ENCODE assay signal across 15 mouse cellular contexts in the genomic region with DNA sequence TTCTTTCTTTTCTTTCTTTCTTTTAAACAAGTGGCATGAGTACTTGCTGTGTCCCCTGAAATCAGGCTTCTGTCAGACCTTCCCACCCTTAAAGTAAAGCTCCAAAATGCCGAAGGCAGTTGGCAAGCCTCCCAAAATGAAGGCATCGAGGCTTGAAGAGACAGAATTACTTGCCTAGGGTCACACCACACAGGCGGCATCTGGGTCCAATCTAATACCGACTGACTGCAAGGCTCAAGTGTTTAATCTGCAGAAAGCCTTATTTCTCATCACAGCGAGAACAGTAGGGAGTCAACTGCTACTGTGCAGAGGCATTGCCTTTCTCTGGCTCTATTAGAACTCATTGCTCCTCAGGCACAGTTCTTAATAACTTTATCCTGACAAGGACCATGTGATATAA. TPM values are rescaled to one million over a fixed set of nuclear protein-coding genes. Genes with fewer than 3 reads are reported as not detected.
DNase-seq lines count a peak whose midpoint lies in the region; ATAC-seq lines count a peak whose summit lies in the region.
"Had no signal": no experiment of that assay in that cellular context is flagged by ENCODE, and none has a peak within 500 bp of the region (broad histone marks: within the 10 kb centered on the region; RNA-seq: fewer than 3 reads in every experiment).

No protein-coding gene starts in this region.

- no peaks in the 10 kb centered on the region for H3K9me3 ChIP-seq in midbrain, embryonic 13.5 days
- no peaks in the 10 kb centered on the region for H3K9me3 ChIP-seq in midbrain, embryonic 15.5 days
- no peaks in the 10 kb centered on the region for H3K9me3 ChIP-seq in forebrain, embryonic 16.5 days (ENCODE audit: control insufficient read depth, low read length)
- H3K9me3 ChIP-seq in neural tube, embryonic 15.5 days (replicated peaks): no peaks in the 10 kb centered on the region
- H3K9me3 ChIP-seq: intestine, embryonic 15.5 days; liver, embryonic 12.5 days had no signal

- peak; percentile 59; the same call in 1 of the 2 replicates for ATAC-seq in midbrain, embryonic 13.5 days
- no peak; the same call in 1 of the 2 replicates for ATAC-seq in midbrain, embryonic 15.5 days (replicated peaks)
- ATAC-seq in forebrain, embryonic 16.5 days: peak; percentile 63; the same call in 1 of the 2 replicates
- peak; percentile 61 for ATAC-seq in neural tube, embryonic 15.5 days (ENCODE audit: low FRiP score)
- ATAC-seq: liver, embryonic 12.5 days had no signal

- H3K27me3 ChIP-seq in midbrain, embryonic 13.5 days: no peaks in the 10 kb centered on the region
- H3K27me3 ChIP-seq in midbrain, embryonic 15.5 days (replicated peaks): no peaks in the 10 kb centered on the region
- H3K27me3 ChIP-seq in forebrain, embryonic 16.5 days (replicated peaks; ENCODE audit: control insufficient read depth, insufficient read depth, low read length): no peaks in the 10 kb centered on the region
- no peaks in the 10 kb centered on the region for H3K27me3 ChIP-seq in neural tube, embryonic 15.5 days (replicated peaks)
- H3K27me3 ChIP-seq: intestine, embryonic 15.5 days; liver, embryonic 12.5 days had no signal

- H3K4me2 ChIP-seq in midbrain, embryonic 13.5 days (replicated peaks): no peak overlapping the region
- no peak overlapping the region for H3K4me2 ChIP-seq in midbrain, embryonic 15.5 days
- no peak overlapping the region for H3K4me2 ChIP-seq in forebrain, embryonic 16.5 days (ENCODE audit: low read length)
- H3K4me2 ChIP-seq in neural tube, embryonic 15.5 days: no peak overlapping the region
- H3K4me2 ChIP-seq: intestine, embryonic 15.5 days; liver, embryonic 12.5 days had no signal

- 49% methylated on average over 5 of the region's 5 CpGs for WGBS in midbrain, embryonic 13.5 days
- WGBS in midbrain, embryonic 15.5 days: 44% methylated on average over 5 of the region's 5 CpGs
- 21% methylated on average over 5 of the region's 5 CpGs for WGBS in forebrain, embryonic 16.5 days
- 46% methylated on average over 5 of the region's 5 CpGs for WGBS in neural tube, embryonic 15.5 days

- no peaks in the 10 kb centered on the region for H3K4me1 ChIP-seq in midbrain, embryonic 13.5 days (replicated peaks)
- H3K4me1 ChIP-seq in midbrain, embryonic 15.5 days: peaks cover 6% of the 10 kb centered on the region; the same call in 1 of the 2 replicates
- 0 out of 2 replicates have a peak, but pooled peaks cover 2% of the 10 kb centered on the region for H3K4me1 ChIP-seq in forebrain, embryonic 16.5 days (replicated peaks; ENCODE audit: control insufficient read depth, insufficient read depth, low read length)
- no peaks in the 10 kb centered on the region for H3K4me1 ChIP-seq in neural tube, embryonic 15.5 days
- H3K4me1 ChIP-seq: intestine, embryonic 15.5 days; liver, embryonic 12.5 days had no signal

- no peak overlapping the region for H3K4me3 ChIP-seq in midbrain, embryonic 13.5 days (replicated peaks)
- no peak overlapping the region for H3K4me3 ChIP-seq in midbrain, embryonic 15.5 days
- no peak overlapping the region for H3K4me3 ChIP-seq in forebrain, embryonic 16.5 days (replicated peaks; ENCODE audit: low read length)
- no peak overlapping the region for H3K4me3 ChIP-seq in neural tube, embryonic 15.5 days (replicated peaks)
- H3K4me3 ChIP-seq: intestine, embryonic 15.5 days; liver, embryonic 12.5 days had no signal

- no peak overlapping the region for H3K9ac ChIP-seq in midbrain, embryonic 13.5 days (replicated peaks)
- no peak overlapping the region for H3K9ac ChIP-seq in midbrain, embryonic 15.5 days
- H3K9ac ChIP-seq in forebrain, embryonic 16.5 days (replicated peaks; ENCODE audit: low read depth, low read length): no peak overlapping the region
- H3K9ac ChIP-seq in neural tube, embryonic 15.5 days (replicated peaks): no peak overlapping the region
- H3K9ac ChIP-seq: intestine, embryonic 15.5 days; liver, embryonic 12.5 days had no signal

- no peak overlapping the region for H3K27ac ChIP-seq in midbrain, embryonic 13.5 days
- H3K27ac ChIP-seq in midbrain, embryonic 15.5 days: no peak overlapping the region
- H3K27ac ChIP-seq in forebrain, embryonic 16.5 days (ENCODE audit: low read length): no peak overlapping the region
- no peak overlapping the region for H3K27ac ChIP-seq in neural tube, embryonic 15.5 days (replicated peaks)
- H3K27ac ChIP-seq: intestine, embryonic 15.5 days; liver, embryonic 12.5 days had no signal

- DNase-seq in embryo, embryonic 11 days: peak; percentile 26
- no peak for DNase-seq in embryo, embryonic 10 days (ENCODE audit: low spot score)
- no peak for DNase-seq in spleen, adult 18-20 months
- no peak for DNase-seq in testis, postnatal 10 days (ENCODE audit: low spot score)
- DNase-seq: adrenal gland, adult 2 months; heart, adult 11 months; right cerebral cortex, adult 18-20 months had no signal

- H3K36me3 ChIP-seq in midbrain, embryonic 13.5 days: no peaks in the 10 kb centered on the region
- no peaks in the 10 kb centered on the region for H3K36me3 ChIP-seq in midbrain, embryonic 15.5 days (replicated peaks)
- H3K36me3 ChIP-seq in forebrain, embryonic 16.5 days (ENCODE audit: control insufficient read depth, insufficient read depth): no peaks in the 10 kb centered on the region
- no peaks in the 10 kb centered on the region for H3K36me3 ChIP-seq in neural tube, embryonic 15.5 days
- H3K36me3 ChIP-seq: intestine, embryonic 15.5 days; liver, embryonic 12.5 days had no signal

RNA-seq across cellular contexts. Expression of a gene that starts 28.0 kb away (rescaled TPM):
- 26.6 and 31.2 TPM in 2 replicates for polyA plus RNA-seq in midbrain, embryonic 13.5 days (2015; fragmentation: Nextera tagmentation; extraction: Ambion mirVana)
- polyA plus RNA-seq in midbrain, embryonic 15.5 days (2015; fragmentation: Nextera tagmentation; extraction: Ambion mirVana): 43.7 and 44.2 TPM in 2 replicates
- 37.7 and 39.4 TPM in 2 replicates for polyA plus RNA-seq in forebrain, embryonic 16.5 days (2015; fragmentation: Nextera tagmentation; extraction: Ambion mirVana)
- 38.0 and 46.7 TPM in 2 replicates for polyA plus RNA-seq in neural tube, embryonic 15.5 days (2015; fragmentation: Nextera tagmentation; extraction: Ambion mirVana)

RNA-seq across cellular contexts. Expression of a gene that starts 55.7 kb away (rescaled TPM):
- polyA plus RNA-seq in midbrain, embryonic 13.5 days (2015; fragmentation: Nextera tagmentation; extraction: Ambion mirVana): not detected in 2 replicates
- polyA plus RNA-seq in midbrain, embryonic 15.5 days (2015; fragmentation: Nextera tagmentation; extraction: Ambion mirVana): not detected in 2 replicates
- not detected in 2 replicates for polyA plus RNA-seq in forebrain, embryonic 16.5 days (2015; fragmentation: Nextera tagmentation; extraction: Ambion mirVana)
- polyA plus RNA-seq in neural tube, embryonic 15.5 days (2015; fragmentation: Nextera tagmentation; extraction: Ambion mirVana): 1.3 TPM in 1 of 2 replicates, not detected in the other
- polyA plus RNA-seq: heart, postnatal 0 days; liver, embryonic 12.5 days; lung, embryonic 16.5 days had no signal

RNA-seq across cellular contexts. Expression of a gene that starts 58.9 kb away (rescaled TPM):
- polyA plus RNA-seq in midbrain, embryonic 13.5 days (2015; fragmentation: Nextera tagmentation; extraction: Ambion mirVana): 0.67 and 0.90 TPM in 2 replicates
- polyA plus RNA-seq in midbrain, embryonic 15.5 days (2015; fragmentation: Nextera tagmentation; extraction: Ambion mirVana): 0.89 and 1.3 TPM in 2 replicates
- 0.60 and 0.65 TPM in 2 replicates for polyA plus RNA-seq in forebrain, embryonic 16.5 days (2015; fragmentation: Nextera tagmentation; extraction: Ambion mirVana)
- polyA plus RNA-seq in neural tube, embryonic 15.5 days (2015; fragmentation: Nextera tagmentation; extraction: Ambion mirVana): 0.84 and 1.0 TPM in 2 replicates
- polyA plus RNA-seq: adrenal gland, adult 2 months; heart, postnatal 0 days had no signal
